Mouse (Mus musculus) T-helper 2 cell (primary cell): ENCODE measurements around the gene Top3a.

Source experiments
- in situ Hi-C: fragments of 300-600 bp; cut with MboI, MseI; formaldehyde crosslinking; loops from one replicate; pipeline ENCODE4 v1.15.1; 2025; ENCODE audit warnings: high pct_unique_total_duplicates

Gene Top3a

DNA sequence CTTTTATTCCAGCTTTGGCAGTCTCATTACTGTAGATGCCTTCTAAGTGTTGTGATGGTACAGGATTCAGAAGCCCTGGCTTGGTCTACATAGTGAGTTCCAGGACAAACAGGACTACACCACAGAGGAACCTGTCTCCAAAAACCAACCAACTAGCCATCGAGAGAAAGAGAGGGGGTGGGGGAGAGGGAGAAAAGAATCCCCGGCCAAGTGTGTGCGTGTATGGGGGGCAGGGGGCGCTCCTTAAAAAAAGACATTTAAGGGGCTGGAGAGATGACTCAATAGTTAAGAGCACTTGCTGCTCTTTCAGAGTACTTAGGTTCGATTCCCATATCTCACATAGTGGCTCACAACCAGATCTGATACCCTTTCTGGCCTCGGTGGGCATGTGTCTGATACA, 1.6 kb downstream of the Top3a start:
- in situ Hi-C loops = loop anchor here (5.0 kb wide), 1 partner anchor 73 kb away; no protein-coding TSS in a partner anchor

DNA sequence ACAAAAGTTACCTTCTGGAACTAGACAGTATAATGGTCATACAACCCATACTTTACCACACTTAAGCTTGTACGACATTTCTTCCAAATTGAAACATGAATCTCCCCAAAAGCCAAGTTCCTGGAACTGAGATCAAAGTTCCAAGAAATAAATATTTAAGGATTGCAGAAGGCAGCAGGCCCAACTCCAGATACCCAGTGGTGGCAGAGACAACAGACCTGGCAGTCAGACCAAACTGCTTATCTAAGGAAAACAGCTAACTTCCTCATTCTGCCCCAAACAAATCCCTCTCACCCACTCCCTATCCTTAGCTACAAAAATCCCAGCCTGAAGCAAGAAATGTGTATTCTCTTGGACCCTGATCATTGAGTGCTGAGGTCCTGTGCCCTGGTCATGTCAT, 2.3 kb downstream of the Top3a start:
- in situ Hi-C loops = loop anchor here (5.0 kb wide), 1 partner anchor 73 kb away; no protein-coding TSS in a partner anchor

DNA sequence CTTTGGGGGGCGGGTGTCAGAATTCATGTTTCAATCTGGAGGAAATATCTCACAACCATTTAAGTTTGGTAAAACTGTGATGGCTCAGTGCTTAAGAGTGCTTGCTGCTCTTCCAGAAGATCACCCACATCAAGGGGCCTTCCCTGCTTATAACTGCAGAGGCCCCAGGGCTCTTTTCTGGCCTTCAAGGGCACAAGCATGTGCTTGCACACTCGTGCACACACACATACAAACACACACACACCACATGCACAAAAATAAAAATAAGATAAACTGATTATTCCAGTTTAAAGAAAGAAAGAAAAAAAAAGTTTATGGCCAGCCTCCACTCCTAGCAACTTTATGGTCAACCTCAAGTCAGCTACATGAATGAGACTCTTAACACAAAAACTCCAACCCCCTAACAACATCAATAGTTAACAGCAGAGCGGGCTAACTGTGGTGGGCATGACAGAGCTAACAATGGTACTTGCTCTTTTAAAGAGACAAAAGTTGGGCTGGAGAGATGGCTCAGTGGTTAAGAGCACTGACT, 2.9 kb downstream of the Top3a start:
- in situ Hi-C loops = no loop called here

DNA sequence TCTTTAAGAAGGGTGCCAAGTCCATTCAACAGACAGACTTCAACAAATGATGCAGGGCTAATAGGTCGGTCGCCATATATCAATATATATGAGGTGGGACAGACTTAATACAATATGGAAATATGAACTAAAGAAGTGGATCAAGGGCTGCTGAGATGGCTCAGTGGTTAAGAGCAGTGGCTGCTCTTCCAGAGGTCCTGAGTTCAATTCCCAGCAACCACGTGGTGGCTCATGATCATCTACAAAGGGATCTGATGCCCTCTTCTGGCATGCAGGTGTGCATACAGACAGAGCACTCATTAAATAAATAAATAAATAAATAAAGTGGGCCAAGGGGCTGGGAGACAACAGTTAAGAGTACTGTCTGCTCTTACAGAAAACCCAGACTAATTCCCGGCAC, 5.0 kb downstream of the Top3a start:
- in situ Hi-C loops = no loop called here

DNA sequence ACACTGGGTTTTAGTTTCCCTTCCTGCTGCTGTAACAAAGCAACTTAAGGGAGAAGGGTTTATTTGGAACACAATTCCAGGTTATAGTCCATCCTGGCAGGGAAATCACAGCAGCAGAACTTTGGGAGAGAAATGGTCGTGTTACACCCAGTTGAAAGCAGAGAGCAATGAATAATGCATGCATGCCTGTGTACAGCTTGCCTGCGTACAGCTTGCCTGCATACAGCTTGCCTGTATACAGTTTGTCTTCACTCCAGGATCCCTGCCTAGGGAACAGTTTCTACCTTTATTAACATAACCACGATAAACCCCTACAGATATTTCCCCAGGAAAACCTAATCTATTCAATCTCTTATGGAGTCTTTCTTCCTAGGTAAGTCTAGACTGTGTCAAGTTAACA, 6.4 kb downstream of the Top3a start:
- in situ Hi-C loops = no loop called here

DNA sequence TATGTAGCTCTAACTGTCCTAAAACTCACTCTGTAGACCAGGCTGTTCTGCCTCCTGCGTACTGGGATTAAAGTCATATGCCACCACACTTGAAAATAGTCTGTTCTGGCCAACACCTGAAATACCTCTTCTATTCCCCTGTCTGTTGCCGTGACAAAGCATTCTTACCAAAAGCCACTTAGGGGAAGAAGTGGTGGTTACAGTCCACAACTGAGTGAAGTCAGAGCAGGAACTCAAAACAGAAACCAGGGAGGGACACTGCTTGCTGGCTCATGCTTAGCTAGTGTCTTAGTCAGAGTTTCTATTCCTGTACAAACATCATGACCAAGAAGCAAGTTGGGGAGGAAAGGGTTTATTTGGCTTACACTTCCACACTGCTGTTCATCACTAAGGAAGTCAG, 7.8 kb downstream of the Top3a start:
- in situ Hi-C loops = no loop called here

DNA sequence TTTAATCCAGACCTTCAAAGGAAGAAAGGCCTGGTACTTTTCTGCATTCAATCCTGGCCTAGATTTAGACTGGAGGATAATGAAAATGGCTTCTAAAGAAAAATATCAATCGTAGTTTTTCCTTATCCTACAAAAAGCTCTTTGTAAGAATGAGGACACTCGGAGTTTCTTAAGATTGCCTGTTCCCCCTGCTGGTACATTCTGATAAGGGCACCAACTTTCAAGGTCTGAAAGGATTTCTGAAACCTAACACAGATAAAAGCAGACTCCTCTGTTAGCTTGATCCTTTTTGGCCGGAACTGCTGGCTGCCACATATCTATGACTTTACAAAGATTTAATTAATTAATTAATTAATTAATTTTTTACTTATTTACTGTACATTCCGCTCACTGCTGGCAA, 10.2 kb downstream of the Top3a start:
- in situ Hi-C loops = no loop called here

DNA sequence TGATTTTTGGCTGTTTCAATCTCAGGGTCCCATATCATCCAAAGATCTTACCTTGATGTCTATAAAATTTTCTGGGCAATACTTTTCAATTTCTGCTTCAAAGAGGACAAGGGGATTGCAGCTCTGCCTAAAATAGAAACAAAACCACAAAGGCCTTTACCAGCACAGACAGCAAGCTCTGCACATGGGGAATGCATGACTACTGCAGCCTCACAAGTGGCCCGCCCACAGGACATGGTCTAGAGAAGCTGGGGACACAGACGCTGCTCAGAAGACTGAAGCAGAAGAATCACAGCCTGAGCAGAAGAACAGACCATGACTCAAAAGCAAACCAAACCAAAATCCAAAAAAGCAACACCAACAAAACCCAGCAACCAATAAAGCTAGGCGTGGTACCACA, 15.5 kb downstream of the Top3a start:
- in situ Hi-C loops = no loop called here

DNA sequence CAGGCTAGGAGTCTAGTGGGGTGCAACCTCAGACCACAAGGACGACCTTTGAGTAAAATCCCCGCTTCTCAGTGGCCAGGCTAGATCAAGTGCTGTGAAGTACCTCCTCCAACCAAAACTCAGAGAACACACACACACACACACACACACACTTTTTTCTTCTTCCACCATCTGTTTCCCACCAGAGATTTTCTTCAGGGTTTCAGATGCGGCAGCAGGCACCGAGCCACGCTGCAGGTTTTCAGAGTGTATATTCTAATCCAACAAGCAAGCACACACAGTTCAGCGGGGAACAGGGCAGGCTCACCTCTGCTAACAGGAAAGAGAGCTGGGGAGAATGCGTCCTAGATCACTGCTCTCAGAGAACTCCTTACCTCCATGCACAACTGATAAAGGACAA, 21.6 kb downstream of the Top3a start:
- in situ Hi-C loops = no loop called here

DNA sequence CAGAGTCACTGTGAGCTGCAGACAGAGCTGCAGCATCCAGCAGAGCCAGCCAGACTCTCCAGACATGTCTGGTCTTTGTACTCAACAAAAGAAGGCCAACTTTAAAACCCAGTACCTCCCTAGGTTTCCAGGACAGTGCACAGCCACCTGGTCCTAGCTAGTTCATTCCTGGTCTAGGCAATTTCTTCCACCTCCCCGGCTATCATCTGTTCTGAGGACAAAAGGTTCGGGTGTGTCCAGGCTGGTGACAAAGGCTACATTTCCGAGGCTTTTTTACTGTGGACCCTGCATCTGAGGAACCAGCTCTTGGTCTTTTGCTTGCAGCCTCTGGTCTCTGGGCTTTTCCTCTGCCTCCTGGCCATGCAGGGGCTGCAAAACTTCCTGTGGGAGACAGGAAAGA, 36.8 kb downstream of the Top3a start:
- in situ Hi-C loops = no loop called here

DNA sequence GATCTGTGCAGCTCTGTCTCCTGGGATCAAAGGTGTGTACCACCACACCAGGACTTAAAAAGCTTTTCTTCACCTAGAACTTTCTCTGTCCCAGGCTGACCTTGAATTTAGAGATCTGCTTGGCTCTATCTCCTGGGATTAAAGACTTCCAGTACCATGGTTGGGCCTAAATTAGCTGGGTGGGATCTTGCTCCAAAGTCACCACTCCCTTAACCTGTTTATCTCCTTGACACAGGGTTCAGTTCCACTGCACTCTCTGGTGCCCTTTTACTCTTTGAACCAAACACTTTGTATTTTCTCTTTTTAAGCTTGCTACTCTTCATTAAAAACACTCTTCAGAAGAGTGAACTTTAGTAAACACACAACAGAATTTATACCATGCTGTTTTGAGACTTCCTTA, 39.7 kb downstream of the Top3a start:
- in situ Hi-C loops = no loop called here

DNA sequence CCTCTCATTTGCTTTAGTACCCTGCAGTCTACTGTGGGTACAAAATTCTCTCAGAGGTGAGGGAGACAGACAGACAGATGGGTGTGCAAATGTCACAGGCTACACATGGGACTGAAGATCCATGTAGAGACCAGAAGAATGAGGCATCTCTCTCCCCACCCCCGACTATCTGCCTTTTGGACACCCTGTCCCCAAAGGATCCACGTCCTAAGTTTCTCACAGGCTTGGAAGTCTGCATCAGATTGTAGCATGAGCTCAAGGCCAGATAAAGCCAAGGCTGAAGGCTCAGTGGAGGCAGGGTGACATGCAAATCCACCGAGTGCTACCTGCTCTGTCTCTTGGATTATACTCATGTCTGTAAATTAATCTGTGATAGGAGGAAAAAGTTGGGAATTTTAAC, 40.7 kb downstream of the Top3a start:
- in situ Hi-C loops = no loop called here

DNA sequence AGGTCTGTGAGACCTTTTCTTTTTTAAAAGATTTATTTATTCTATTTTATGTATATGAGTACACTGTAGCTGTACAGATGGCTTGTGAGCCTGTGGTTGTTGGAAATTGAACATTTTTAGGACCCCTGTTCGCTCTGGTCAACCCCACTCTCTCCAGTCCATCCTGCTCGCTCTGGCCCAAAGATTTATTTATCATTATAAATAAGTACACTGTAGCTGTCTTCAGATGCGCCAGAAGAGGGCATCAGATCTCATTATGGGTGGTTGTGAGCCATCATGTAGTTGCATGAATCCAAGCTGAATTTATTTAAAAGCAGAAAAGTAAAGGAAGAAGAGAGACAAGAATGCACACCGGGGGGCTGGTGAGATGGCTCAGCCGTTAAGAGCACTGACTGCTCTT, 42.0 kb downstream of the Top3a start:
- in situ Hi-C loops = no loop called here

DNA sequence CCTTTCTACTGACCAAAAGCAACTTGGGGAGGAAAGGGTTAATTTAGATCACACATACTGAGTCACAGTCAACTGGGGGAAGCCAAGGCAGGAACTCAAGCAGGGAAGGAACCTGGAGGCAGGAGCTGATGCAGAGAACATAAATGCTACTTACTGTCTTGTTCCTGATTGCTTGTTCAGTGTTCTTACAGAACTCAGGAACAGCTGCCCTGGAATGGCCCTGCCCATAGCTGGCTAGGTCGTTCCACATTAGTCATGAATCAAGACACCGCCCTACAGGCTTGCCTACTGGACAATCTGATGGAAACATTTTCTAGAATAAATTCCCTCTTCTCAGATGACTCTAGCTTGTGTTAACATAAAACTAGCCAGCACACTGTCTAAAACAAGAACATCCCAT, 43.0 kb downstream of the Top3a start:
- in situ Hi-C loops = no loop called here

DNA sequence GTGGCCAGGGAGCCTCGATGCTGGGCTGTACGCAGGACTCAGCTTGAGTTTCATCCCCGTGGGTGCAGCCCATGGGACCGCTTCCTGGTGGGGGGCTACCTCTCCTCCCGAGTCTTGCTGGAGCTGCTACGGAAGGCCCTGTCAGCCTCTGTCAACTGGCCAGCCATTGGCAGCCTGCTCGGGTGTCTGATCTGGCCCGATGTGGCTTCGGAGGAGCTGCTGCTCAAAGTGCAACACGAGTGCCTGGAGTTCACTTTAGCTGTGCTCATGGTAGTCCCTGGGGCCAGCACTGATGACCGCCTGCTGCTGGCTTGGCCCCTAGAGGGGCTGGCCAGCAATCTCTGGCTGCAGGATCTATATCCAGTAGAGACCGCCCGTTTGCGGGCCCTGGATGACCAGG, 45.9 kb downstream of the Top3a start:
- in situ Hi-C loops = no loop called here

DNA sequence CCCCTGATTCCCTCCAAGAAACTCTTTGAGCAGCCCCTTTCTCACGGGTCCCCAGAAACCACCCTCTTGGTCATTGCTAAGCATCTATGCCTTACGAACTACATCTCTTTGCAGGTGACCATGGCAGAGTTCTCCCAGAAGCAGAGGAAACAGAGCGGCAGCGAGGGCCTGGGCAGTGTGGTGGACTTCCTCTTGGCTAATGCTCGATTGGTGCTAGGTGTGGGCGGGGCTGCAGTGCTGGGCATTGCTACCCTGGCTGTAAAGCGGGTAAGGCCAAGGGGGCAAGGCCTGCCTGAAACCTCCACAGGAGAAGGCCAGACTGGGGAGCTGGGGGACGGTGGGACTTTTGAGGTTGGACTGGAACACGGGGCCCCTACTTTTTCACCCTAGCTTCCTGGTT, 47.0 kb downstream of the Top3a start:
- in situ Hi-C loops = no loop called here

DNA sequence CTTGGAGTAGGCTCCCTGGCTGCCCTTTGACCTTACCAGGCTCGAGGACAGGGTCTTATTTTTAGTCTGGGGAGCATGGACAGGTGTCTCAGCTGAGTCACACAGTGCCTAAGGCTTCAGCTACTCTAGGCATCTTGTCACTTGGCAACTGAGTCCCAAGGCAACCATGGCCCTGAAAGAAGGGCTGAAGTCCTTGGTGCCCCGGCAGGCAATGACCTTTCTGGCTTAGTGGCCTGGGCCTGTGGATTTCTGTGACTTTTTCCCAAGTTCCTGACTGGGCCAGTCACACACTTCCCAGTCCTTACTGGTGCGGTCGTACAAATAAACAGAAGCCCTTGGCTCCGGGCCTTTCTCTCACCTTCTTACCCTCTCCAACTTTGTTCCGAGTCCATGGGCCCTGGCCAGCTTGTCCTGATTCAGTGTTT, 47.9 kb downstream of the Top3a start:
- in situ Hi-C loops = no loop called here

DNA sequence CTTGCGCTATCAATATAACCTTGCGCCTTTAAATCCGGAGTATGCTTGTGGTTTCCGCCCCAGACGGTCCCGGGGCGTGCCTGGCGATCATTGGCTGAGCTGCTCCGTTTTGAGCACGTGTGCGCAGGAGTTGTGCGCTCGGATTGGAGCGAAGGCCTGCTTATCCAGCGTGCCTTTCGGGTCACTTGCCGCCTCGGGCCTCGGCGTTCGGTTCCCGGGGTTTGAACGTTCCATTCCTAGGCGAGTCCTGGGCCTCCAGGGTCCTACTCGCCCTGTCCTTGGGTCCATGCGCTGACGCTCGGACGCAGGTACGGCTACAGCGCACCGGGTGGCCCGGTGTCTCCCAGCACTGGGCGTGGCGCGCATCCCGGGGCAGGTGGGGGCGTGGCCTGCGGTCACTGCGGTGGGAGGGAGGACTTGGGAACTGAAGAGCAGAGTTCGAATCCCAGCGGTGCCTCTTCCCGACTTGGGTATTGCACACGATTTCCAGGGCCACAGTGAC, 48.9 kb downstream of the Top3a start, which contains the start of gene Mief2:
Mief2 (plus strand) TSS at position 139 of the 502 bp plus-strand sequence.
- in situ Hi-C loops = no loop called here

DNA sequence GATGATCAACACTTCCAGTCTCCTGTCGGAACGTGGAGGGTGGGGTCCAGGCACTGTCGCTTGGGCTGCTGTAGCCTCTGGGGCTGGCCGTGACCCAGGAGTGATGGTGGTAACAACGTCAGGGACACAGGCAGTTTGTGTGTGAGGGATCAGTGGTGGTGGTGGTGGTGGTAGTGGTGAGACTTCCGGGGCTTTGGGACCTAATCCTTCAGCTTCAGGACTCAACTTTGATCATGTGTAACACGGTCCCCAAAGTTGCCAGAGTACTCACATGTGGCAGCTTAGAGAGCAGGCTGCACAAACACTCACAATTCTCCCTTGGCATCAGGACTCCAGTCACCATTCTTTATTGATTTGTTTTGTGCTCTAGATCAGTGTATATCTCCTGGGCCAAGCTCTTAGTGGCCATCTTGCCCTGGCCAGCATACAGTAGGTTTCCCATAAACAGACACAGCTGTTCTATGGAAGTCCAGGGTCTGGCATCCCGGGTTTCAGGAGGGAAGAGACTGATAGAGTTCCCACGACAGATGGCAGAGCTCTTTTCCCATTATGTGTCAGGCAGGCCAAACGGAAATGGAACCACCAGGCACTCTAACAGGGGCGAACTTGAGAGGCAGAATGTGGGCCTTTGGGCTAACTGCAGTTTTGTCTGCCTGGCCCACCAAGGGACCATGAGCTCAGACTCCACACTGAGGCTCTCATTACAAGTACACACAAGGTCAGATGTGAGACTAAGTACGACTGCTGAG, 49.6 kb downstream of the Top3a start:
- in situ Hi-C loops = no loop called here

DNA sequence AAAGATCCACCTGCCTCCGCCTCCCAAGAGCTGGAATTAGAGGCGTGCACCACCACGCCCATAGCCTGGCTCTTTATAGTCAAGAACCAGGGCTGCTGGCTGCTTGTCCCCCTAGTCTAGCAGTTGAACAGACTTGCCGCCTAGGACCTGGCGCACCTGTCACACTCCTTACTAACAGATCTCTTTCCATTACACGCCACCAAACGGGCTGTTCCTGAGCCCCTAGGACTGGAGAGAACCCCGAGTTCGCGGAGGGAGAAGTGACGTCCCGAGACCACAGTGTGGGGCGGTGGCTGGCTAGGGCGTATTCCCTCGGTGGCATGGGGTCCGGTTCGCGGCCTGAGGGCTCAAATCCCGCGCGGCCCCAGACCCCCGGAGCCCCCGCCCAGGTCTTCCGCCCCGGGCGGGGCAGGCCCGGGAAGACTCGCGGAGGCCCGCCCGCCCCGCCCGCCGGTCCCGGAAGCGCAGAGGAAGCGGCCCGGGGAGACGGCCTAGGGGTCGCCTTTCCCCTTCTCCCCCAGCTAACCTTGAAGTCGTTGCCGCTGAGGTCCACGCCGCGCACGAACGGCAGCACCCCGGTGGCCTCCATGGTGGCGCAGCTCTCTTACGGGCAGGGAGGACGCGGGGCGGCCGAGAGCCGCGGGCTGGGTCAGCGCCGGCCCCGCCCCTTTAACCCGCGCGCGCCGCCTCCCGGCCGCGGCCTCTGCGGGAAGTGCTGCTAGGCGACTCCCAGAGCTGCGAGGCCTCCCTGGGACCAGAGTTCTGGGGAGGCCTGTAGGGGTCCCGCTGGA, 50.4 kb downstream of the Top3a start, which contains the start of gene Flii:
Flii (minus strand) TSS at position 663 of the 791 bp plus-strand sequence.
- in situ Hi-C loops = no loop called here

DNA sequence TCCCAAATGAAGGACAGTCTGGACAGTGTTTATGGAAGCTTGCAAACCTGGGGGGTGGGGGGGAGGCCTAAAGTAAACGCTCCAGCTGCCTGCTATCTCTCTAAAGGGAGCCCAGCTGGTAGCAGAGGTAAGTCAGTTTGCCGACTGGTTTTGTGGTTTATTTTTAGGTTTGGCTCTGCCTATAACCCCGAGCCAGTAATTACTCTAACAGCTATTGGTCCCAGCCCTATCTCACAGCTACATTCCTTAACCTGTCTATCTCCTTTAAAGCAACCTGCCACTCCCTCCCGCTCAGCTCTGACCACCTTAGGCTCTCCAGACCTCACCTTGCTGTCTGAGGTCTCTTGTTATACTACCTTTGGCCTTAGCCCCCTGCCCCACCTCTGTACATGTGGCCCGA, 57.9 kb downstream of the Top3a start:
- in situ Hi-C loops = no loop called here

DNA sequence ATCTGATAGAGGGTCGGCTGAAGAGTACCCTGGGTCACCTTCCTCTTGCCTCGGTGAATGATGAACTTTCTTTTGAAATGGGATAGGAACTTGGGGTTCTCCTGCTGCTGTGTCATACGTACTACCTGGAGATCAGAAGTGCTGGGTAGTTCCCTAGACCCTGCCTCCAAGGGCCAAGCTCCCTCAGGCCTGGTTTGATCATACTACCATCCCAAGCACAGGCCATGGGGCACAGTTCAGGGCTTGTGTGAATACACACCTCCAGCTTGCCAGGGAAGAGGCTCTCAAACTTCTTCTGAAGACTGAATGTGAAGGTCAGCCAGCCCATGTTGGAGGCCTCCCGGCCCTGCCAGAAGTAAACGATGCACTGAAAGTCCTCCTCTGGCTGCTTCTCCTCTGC, 61.3 kb downstream of the Top3a start:
- in situ Hi-C loops = no loop called here
